Mouse (Mus musculus) hindbrain, embryonic 15.5 days (tissue): ENCODE results near the gene Snupn. TPM values are rescaled to one million over a fixed set of nuclear protein-coding genes. Genes with fewer than 3 reads are reported as not detected.

Experiments
- ATAC-seq: fragments of 200-750 bp; cut with Nextera tagmentation; 2 replicates; pipeline ENCODE4 v1.8.0; 2017; ENCODE audit warnings: low read depth, moderate number of reproducible peaks, moderate TSS enrichment; ENCODE audit not compliant: low FRiP score
- H3K27ac ChIP-seq: fragments of 300-500 bp; sonication (generic); replicated peaks from 2 replicates; pipeline ENCODE4 v1.5.1; 2015; ENCODE audit warnings: mild to moderate bottlenecking, inconsistent platforms
- H3K27me3 ChIP-seq: fragments of 300-500 bp; sonication (generic); 2 replicates; pipeline ENCODE4 v1.6.1; 2015; ENCODE audit warnings: control low read depth, inconsistent platforms
- H3K36me3 ChIP-seq: fragments of 300-500 bp; sonication (generic); 2 replicates; pipeline ENCODE4 v1.6.1; 2015; ENCODE audit warnings: control low read depth, inconsistent platforms
- H3K4me1 ChIP-seq: fragments of 300-500 bp; sonication (generic); replicated peaks from 2 replicates; pipeline ENCODE4 v1.6.1; 2015; ENCODE audit warnings: control low read depth, inconsistent platforms
- H3K4me2 ChIP-seq: fragments of 300-500 bp; sonication (generic); 2 replicates; pipeline ENCODE4 v1.6.1; 2015; ENCODE audit warnings: moderate library complexity, mild to moderate bottlenecking, inconsistent platforms
- H3K4me3 ChIP-seq: fragments of 300-500 bp; sonication (generic); 2 replicates; pipeline ENCODE4 v1.5.1; 2015; ENCODE audit warnings: mild to moderate bottlenecking, inconsistent platforms
- H3K9ac ChIP-seq: fragments of 300-500 bp; sonication (generic); 2 replicates; pipeline ENCODE4 v1.6.1; 2015; ENCODE audit warnings: inconsistent platforms
- H3K9me3 ChIP-seq: fragments of 300-500 bp; sonication (generic); 2 replicates; pipeline ENCODE4 v1.6.1; 2016; ENCODE audit warnings: control low read depth, inconsistent platforms
- WGBS: fragments of 180-500 bp; shearing (Covaris S2); methylation state at CpG from one replicate; pipeline ENCODE4 v1.1.7; 2015; 5-methylcytosine and 5-hydroxymethylcytosine counted together
- polyA plus RNA-seq: library from polyadenylated mRNA; unstranded; fragments of >200 nt; fragmentation: Nextera tagmentation; extraction: Ambion mirVana; gene quantifications from 2 replicates; pipeline ENCODE4 v1.2.1, GENCODE M21; 2015

Gene Snupn
- polyA plus RNA-seq, 1 experiment from 2014 or later = 27.8 TPM

DNA sequence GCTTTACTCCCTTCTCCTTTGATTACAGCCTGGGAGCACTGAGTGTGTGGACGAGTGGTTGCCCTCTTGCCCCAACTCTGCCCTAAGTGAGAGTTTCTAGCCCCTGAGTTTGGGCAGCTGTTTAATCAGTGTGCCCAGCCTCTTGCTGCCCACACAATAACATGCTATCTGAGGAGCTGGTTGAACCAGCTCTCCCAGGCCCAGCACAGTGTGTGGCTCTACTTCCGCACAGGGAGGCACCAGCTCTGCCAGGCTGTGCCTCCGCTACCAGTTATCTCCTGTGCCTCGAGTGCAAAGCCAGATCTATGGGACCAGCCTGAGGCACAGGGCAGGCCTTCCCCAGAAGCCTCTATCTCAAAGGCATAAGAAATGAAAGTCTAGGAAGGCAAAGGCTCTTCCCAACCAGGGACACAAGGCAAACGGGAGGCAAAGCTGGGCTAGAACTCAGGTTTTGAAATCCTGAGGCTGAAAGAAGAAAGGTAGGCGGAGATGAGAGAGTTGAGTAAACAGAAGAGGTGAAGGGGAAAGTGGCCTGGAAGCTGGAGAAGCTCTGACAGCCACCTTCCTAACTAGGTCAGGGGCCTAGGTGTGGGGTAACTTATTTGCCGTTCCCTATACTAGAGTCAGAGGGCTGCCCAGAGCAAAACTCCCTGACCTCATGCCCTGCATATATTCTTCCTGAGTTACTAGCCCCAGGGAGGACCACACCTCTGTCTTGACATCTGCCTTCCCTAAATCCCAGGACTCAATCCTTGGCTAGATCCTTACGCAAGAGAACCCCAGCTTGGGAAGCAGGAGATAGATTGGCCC, 26.6 kb upstream of the Snupn start:
- Histone ChIP-seq H3K4me1 (peaks cover 46% of the 10 kb centered on the region), H3K4me2 (peak overlapping the region; percentile 46), H3K36me3 (no peaks in the 10 kb centered on the region), H3K9ac (no peak overlapping the region), H3K27ac (no peak overlapping the region), H3K27me3 (peaks cover 4% of the 10 kb centered on the region; the same call in 1 of the 2 replicates), H3K9me3 (no peaks in the 10 kb centered on the region), H3K4me3 (peak overlapping the region; percentile 18)
- no peak for ATAC-seq
- WGBS = 77% methylated on average over 8 of the region's 8 CpGs

DNA sequence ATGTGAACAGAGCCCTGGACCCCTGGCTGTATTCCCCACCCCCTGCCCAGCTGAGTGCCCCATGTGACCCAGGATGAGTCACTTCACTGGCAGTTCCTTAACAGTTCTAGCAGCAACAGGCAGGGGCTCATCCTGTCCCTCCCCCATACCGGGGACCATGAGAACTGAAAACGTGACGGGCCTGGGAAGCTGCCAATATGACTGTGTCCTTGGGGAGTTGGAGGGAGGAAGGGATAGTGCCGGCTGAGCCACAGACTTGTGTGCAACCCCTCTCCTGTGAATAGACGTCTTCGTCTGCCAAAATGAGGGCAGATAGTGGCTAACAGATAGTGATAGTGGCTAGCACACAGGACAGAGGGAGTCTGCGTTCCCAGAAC, 26.0 kb upstream of the Snupn start:
- WGBS = 15% methylated on average over 7 of the region's 7 CpGs
- no peaks in the 10 kb centered on the region for H3K9me3 ChIP-seq
- ATAC-seq = peak; percentile 32; the same call in 1 of the 2 replicates
- no peak overlapping the region for H3K27ac ChIP-seq
- no peaks in the 10 kb centered on the region for H3K36me3 ChIP-seq
- H3K4me1 ChIP-seq = peaks cover 46% of the 10 kb centered on the region
- peaks cover 6% of the 10 kb centered on the region; the same call in 1 of the 2 replicates for H3K27me3 ChIP-seq
- no peak overlapping the region for H3K9ac ChIP-seq
- peak overlapping the region; percentile 46 for H3K4me2 ChIP-seq
- peak overlapping the region; percentile 18 for H3K4me3 ChIP-seq

DNA sequence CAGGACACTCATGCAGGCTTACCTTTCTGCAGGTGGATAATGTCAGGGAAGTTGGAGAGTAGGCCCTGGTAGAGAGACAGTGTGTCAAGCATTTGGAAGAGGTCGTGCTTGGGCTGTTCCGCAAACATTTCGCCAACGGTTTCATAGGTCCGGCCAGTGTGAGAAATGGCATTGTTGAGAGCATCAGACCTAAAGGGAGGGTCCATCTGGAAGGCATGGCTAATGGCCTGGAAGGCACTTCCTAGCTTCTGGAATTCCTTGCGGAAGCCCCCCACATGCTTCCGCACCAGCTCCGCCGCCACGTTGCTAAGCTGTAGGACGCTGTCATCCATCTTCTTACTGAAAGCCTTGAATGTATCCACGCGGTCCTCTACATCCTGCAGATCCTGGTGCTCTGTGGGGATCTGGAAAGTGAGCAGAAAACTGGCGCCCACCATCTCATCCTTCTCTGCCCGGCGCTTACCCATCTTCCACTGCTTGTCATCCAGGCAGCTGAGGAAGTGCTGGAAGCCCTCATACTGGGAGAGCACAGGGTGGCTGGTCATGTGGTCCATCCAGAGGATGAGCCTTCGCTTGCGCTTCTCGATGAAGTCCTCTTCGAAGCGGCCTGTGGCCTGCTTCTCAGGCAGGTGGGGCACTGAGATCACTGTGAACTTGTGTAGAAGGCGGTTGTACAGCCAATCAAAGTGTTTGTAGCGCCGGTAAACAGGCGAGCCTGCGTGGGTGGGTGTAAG, 25.2 kb upstream of the Snupn start:
- peak overlapping the region; percentile 46 for H3K4me2 ChIP-seq
- H3K4me3 ChIP-seq = peak overlapping the region; percentile 18
- 74% methylated on average over 26 of the region's 26 CpGs for WGBS
- no peaks in the 10 kb centered on the region for H3K9me3 ChIP-seq
- no peak overlapping the region for H3K27ac ChIP-seq
- no peak for ATAC-seq
- no peak overlapping the region for H3K9ac ChIP-seq
- peaks cover 46% of the 10 kb centered on the region for H3K4me1 ChIP-seq
- H3K27me3 ChIP-seq = peaks cover 11% of the 10 kb centered on the region; the same call in 1 of the 2 replicates
- H3K36me3 ChIP-seq = no peaks in the 10 kb centered on the region

DNA sequence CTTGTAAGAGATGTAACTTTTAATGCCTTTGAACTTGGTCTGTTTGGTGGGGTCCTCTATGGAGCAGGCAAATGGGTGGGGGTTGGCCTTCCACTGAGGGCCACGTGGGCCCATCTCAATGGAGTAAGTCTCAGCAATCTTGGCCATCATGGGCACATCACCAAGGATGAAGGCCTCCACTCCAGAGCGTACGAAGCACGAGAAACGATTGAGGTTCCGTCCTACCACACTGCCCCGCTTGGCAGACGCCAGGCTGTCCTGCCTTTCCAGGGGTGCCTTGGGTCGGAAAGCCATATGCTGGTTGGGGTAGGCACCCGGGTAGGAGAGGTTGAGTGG, 24.7 kb upstream of the Snupn start:
- 96% methylated on average over 10 of the region's 10 CpGs for WGBS
- ATAC-seq = no peak
- no peak overlapping the region for H3K27ac ChIP-seq
- no peaks in the 10 kb centered on the region for H3K9me3 ChIP-seq
- peak overlapping the region; percentile 89 for H3K4me2 ChIP-seq
- no peaks in the 10 kb centered on the region for H3K36me3 ChIP-seq
- peaks cover 13% of the 10 kb centered on the region; the same call in 1 of the 2 replicates for H3K27me3 ChIP-seq
- no peak overlapping the region for H3K4me3 ChIP-seq
- peaks cover 46% of the 10 kb centered on the region for H3K4me1 ChIP-seq
- no peak overlapping the region for H3K9ac ChIP-seq

DNA sequence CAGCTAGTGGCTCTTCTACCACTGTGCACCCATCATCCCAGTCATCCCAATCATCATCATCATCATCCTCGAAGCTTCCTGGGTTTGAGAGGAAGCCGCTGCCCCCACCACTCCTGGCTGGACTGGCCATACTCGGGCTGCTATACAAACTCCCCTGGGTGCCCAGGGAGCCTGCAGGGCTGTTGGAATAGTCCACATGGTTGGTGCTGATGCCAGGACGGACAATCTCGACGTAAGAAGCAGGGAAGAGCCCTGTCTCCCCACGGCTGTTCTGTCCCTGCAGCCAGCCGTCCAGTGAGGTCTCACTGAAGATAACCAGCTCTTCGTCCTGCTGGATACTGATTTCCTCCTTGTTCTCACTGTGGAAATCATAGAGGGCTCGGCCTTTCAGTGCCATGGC, 24.3 kb upstream of the Snupn start:
- no peak for ATAC-seq
- H3K27me3 ChIP-seq = peaks cover 13% of the 10 kb centered on the region; the same call in 1 of the 2 replicates
- H3K36me3 ChIP-seq = no peaks in the 10 kb centered on the region
- H3K4me3 ChIP-seq = no peak overlapping the region; the same call in 1 of the 2 replicates
- 87% methylated on average over 10 of the region's 10 CpGs for WGBS
- no peak overlapping the region for H3K27ac ChIP-seq
- no peaks in the 10 kb centered on the region for H3K9me3 ChIP-seq
- H3K9ac ChIP-seq = no peak overlapping the region
- H3K4me1 ChIP-seq = peaks cover 46% of the 10 kb centered on the region
- peak overlapping the region; percentile 89 for H3K4me2 ChIP-seq

DNA sequence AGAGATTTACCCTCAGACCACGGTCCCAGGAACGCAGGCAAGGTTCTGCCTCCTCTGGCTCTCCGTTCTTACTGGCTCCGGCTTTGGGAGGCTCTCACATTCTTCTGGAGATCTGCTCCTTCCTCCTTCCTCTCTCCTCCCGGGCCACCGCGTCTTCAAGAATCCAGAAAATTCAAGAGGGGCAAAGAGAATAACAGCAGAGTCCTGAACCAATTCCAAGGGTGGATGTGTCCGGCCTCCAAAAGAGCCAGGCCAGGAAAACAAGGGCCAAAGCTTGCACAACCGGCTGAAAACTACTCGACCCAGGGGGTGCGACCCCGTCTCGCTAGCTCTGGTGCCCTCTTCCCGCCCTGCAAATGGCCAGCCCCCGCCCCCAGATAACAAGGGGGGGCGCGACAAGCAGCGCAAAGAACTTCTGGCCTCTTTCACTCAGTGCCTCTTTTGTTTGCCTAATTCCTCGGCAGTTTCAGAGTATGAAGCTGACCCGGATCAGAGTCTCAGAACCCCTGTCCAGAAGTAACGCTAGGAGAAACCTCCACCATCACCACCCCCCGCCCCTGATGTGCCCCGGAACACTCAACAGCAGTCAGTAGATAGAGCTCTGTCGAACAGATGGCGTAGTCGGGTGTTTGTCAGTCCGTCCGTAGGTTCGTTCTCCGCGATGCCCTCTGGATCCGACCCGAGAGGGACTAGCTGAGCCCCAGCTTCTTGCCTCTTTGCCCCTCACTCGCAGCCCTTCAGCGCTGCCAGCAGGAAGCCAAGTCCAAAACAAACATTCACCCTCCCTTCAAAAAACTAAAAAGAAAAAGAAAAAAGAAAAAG, 23.3 kb upstream of the Snupn start:
- peaks cover 46% of the 10 kb centered on the region for H3K4me1 ChIP-seq
- 0 out of 2 replicates have a peak, but pooled peaks have one; percentile 13 for ATAC-seq

DNA sequence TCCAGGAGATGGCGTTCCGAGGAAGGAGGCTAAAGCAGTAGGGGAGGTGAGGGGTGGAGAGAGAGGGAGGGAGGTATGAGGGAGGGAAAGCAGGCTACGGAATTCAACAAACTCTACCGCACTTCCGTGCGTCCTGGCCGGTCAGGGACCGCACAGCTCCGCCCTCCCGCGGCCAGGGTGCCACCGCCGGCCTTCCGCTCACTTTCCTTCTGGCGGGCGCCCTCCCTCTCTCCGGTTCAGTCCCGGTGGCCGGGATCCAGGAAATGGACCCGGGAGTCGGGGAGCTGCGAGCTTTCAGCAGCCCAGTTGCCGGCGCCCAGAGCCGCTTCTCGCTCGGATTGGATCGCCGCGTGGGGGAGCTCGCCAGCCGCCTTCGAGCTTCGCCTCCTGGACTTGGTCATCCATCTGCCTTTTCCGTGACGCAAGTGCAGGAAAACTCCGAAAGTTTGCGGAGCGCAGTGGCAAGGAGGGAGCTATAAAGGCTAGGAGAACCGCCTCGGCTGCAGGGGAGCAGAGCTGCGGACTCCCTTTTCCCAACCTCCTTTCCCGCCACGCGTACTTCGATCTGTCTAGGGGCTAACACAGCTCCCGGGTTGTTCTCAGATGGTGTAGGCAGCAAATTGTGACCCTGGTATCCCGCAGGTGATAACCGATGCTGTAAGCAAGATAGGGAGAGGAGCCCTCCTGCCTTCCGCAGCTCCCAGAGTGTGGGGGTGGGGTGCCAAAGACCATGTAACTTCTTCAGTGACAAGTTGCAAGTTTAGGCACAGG, 22.5 kb upstream of the Snupn start, which contains the start of gene Snx33:
Snx33 (minus strand) TSS at position 331 of the 771 bp plus-strand sequence.
- ATAC-seq = peak; percentile 76
- H3K4me1 ChIP-seq = peaks cover 46% of the 10 kb centered on the region
- H3K9ac ChIP-seq = peak within 1 kb of the TSS; percentile 43
- peak within 1 kb of the TSS; percentile 89 for H3K4me2 ChIP-seq
- H3K4me3 ChIP-seq = peak within 1 kb of the TSS; percentile 53
- H3K36me3 ChIP-seq = no peaks in the 10 kb centered on the region
- 0% methylated on average over 48 of the region's 50 CpGs for whole genome bisulfite sequencing
- peaks cover 17% of the 10 kb centered on the region; the same call in 1 of the 2 replicates for H3K27me3 ChIP-seq
- no peaks in the 10 kb centered on the region for H3K9me3 ChIP-seq
- H3K27ac ChIP-seq = peak within 1 kb of the TSS; percentile 74

More for the DNA sequence above, 23.3 kb upstream of the Snupn start:
- peaks cover 17% of the 10 kb centered on the region; the same call in 1 of the 2 replicates for H3K27me3 ChIP-seq
- H3K9me3 ChIP-seq = no peaks in the 10 kb centered on the region
- peak overlapping the region; percentile 74 for H3K27ac ChIP-seq
- H3K4me3 ChIP-seq = peak overlapping the region; percentile 53
- H3K9ac ChIP-seq = peak overlapping the region; percentile 43
- under 1% methylated on average over 35 of the region's 35 CpGs for WGBS
- H3K4me2 ChIP-seq = peak overlapping the region; percentile 89
- no peaks in the 10 kb centered on the region for H3K36me3 ChIP-seq

DNA sequence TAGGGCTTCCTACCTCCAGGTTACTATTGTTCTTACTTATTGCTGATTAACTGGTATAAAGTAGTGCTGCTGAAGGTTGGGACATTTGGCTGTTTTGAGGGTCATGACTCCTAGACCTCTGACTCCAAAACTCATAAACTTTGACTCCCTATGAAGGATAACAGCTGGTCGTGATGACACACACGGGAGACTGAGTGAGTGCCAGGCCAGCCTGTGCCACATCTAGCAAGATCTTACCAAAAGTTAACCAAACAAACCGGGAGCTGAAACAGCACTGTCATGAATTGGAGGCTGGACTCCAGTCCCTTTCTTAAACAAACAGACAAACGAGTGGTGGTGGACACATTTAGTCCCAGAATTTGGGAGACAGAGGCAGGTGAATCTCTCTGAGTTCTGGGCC, 21.2 kb upstream of the Snupn start:
- peaks cover 37% of the 10 kb centered on the region for H3K4me1 ChIP-seq
- no peaks in the 10 kb centered on the region for H3K9me3 ChIP-seq
- WGBS = 71% methylated on average over 4 of the region's 4 CpGs
- H3K27ac ChIP-seq = no peak overlapping the region
- no peak for ATAC-seq
- H3K36me3 ChIP-seq = no peaks in the 10 kb centered on the region
- no peak overlapping the region for H3K4me3 ChIP-seq
- H3K9ac ChIP-seq = no peak overlapping the region
- no peak overlapping the region for H3K4me2 ChIP-seq
- peaks cover 17% of the 10 kb centered on the region; the same call in 1 of the 2 replicates for H3K27me3 ChIP-seq

DNA sequence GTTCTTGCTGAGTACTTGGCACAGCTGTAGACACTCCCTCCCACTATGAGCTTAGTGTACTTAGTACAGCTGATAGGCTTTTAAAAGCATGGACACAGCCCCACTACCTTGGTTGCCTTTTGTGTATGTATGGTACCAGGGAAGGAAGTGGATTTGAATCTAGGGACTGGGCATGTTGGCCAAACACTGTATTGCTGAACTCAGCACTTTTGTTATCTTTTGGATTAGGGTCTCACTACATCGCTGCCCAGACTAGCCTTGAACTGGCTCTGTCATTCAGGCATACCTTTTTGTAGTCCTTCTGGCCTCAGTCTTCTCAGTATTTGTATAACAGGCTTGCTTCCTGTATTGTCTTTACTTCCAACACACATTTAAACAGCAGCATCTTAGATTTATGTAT, 20.1 kb upstream of the Snupn start:
- Histone ChIP-seq H3K27ac (no peak overlapping the region), H3K9me3 (no peaks in the 10 kb centered on the region), H3K4me3 (no peak overlapping the region), H3K4me2 (no peak overlapping the region), H3K4me1 (peaks cover 27% of the 10 kb centered on the region), H3K27me3 (peaks cover 17% of the 10 kb centered on the region; the same call in 1 of the 2 replicates), H3K36me3 (no peaks in the 10 kb centered on the region), H3K9ac (no peak overlapping the region)
- WGBS = 81% methylated on average over 1 of the region's 1 CpGs
- ATAC-seq = no peak

DNA sequence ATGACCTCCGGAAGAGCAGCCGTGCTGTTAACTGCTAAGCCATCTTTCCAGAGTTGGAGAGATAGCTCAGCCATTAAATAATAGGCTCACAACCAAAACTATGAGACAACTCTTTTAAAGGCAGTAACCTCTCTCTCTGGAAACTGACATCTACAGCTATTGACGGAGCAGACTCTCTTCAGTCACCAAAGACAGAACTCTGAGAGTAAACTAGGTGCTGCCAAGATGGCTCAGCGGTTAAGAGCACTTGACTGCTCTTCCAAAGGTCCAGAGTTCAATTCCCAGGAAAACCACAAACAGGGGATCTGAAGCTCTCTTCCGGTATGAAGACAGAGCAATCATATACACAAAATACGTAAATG, 13.8 kb upstream of the Snupn start:
- Histone ChIP-seq H3K9me3 (no peaks in the 10 kb centered on the region), H3K27me3 (no peaks in the 10 kb centered on the region), H3K36me3 (no peaks in the 10 kb centered on the region), H3K4me3 (peak overlapping the region; percentile 82), H3K9ac (peak overlapping the region; percentile 39; the same call in 1 of the 2 replicates), H3K4me1 (peaks cover 24% of the 10 kb centered on the region), H3K27ac (peak overlapping the region; percentile 66), H3K4me2 (peak overlapping the region; percentile 78)
- peak; percentile 6; the same call in 1 of the 2 replicates for ATAC-seq
- WGBS = 19% methylated on average over 6 of the region's 6 CpGs
